Mouse (Mus musculus): ENCODE results near the gene Map3k12.

GRCm38 (mm10) chr15:102510590-102511284, 6.1 kb downstream of the Map3k12 start:
- TF ChIP-seq CTCF (IDR thresholded peaks at IDR 0.05; ENCODE audit: low read depth) (no peak), EP300 (IDR thresholded peaks at IDR 0.05; ENCODE audit: low read depth) (no peak)
